Mouse (Mus musculus) lung, postnatal 0 days (tissue): ENCODE results near the gene Duox2. TPM values are rescaled to one million over a fixed set of nuclear protein-coding genes. Genes with fewer than 3 reads are reported as not detected.

Source experiments
- ATAC-seq: fragments of 200-750 bp; cut with Nextera tagmentation; 2 replicates; pipeline ENCODE4 v1.8.0; 2017; ENCODE audit warnings: moderate library complexity
- DNase-seq: peaks from one replicate; pipeline ENCODE4 v3.0.0-alpha.2; 2016; ENCODE audit warnings: low spot score
- H3K27ac ChIP-seq: fragments of 300-500 bp; sonication (generic); 2 replicates; pipeline ENCODE4 v1.5.1; 2014; ENCODE audit warnings: antibody characterized with exemption, mild to moderate bottlenecking, low read length, mixed read lengths
- H3K27me3 ChIP-seq: fragments of 300-500 bp; sonication (generic); replicated peaks from 2 replicates; pipeline ENCODE4 v1.6.1; 2014; ENCODE audit warnings: low read length, mixed read lengths; ENCODE audit not compliant: insufficient read depth
- H3K36me3 ChIP-seq: fragments of 300-500 bp; sonication (generic); 2 replicates; pipeline ENCODE4 v1.6.1; 2014; ENCODE audit warnings: low read length, mixed read lengths; ENCODE audit not compliant: insufficient read depth
- H3K4me1 ChIP-seq: fragments of 300-500 bp; sonication (generic); 2 replicates; pipeline ENCODE4 v1.6.1; 2014; ENCODE audit warnings: antibody characterized with exemption, low read depth, low read length, mixed read lengths; ENCODE audit not compliant: insufficient read depth
- H3K4me2 ChIP-seq: fragments of 300-500 bp; sonication (generic); replicated peaks from 2 replicates; pipeline ENCODE4 v1.6.1; 2014; ENCODE audit warnings: low read depth, mild to moderate bottlenecking, low read length, moderate library complexity, mixed read lengths
- H3K4me3 ChIP-seq: fragments of 300-500 bp; sonication (generic); 2 replicates; pipeline ENCODE4 v1.5.1; 2014; ENCODE audit warnings: low read depth, low read length
- H3K9ac ChIP-seq: fragments of 300-500 bp; sonication (generic); replicated peaks from 2 replicates; pipeline ENCODE4 v1.6.1; 2014; ENCODE audit warnings: low read depth, mild to moderate bottlenecking
- H3K9me3 ChIP-seq: fragments of 300-500 bp; sonication (generic); 2 replicates; pipeline ENCODE4 v1.6.1; 2016; ENCODE audit warnings: low read length, mixed read lengths
- CTCF ChIP-seq: IDR thresholded peaks from 2 replicates; pipeline ENCODE4 v1.5.1; 2016; ENCODE audit warnings: antibody characterized with exemption, mild to moderate bottlenecking
- EP300 ChIP-seq: IDR thresholded peaks from 2 replicates; pipeline ENCODE4 v1.6.1; 2016; ENCODE audit warnings: antibody characterized with exemption, mild to moderate bottlenecking, control low read depth
- WGBS: fragments of 180-500 bp; shearing (Covaris S2); extraction: QIAGEN DNeasy Blood & Tissue Kit; methylation state at CpG from one replicate; pipeline ENCODE4 v1.1.7; 2014; 5-methylcytosine and 5-hydroxymethylcytosine counted together
- polyA plus RNA-seq: library from polyadenylated mRNA; unstranded; fragments of >200 nt; fragmentation: Nextera tagmentation; extraction: Ambion mirVana; gene quantifications from 2 replicates; pipeline ENCODE4 v1.2.1, GENCODE M21; 2015

Gene Duox2
- polyA plus RNA-seq, 1 experiment from 2014 or later: 0.02 TPM

DNA sequence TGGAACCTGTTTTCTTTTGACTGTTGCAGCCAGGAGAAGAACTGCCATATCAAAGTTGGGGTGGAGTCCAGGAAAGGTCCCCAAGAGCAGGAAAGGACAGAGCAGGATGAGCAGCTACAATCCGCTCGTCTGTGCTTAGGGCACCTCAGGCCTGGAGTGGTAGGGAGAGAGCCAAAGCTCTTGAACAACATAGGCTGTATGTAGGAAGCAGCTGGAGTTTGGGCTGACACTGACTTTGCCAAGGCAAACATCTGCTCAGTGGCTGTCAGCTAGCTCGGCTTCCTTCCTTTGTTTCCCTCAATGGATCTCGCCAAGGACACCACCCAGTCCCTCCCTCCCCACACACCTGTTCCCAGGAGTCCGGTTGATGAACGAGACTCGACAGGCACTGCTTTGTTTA lies 12.1 kb downstream of the Duox2 start:
- DNase-seq: no peak

GRCm38 (mm10) chr2:122284091-122284490 lies 14.2 kb downstream of the Duox2 start:
- no peaks in the 10 kb centered on the region for H3K9me3 ChIP-seq
- no peak overlapping the region for H3K4me2 ChIP-seq
- ATAC-seq (no peak), DNase-seq (no peak)
- H3K4me3 ChIP-seq: no peak overlapping the region
- H3K4me1 ChIP-seq: no peaks in the 10 kb centered on the region
- no peak overlapping the region for H3K27ac ChIP-seq
- H3K36me3 ChIP-seq: no peaks in the 10 kb centered on the region
- no peak overlapping the region for H3K9ac ChIP-seq
- TF ChIP-seq EP300 (no peak), CTCF (no peak)
- 48% methylated on average over 9 of the region's 9 CpGs for WGBS
- H3K27me3 ChIP-seq: no peaks in the 10 kb centered on the region

More for the DNA sequence above, 12.1 kb downstream of the Duox2 start:
- WGBS: 29% methylated on average over 7 of the region's 7 CpGs
- Histone ChIP-seq H3K27ac (no peak overlapping the region), H3K9ac (no peak overlapping the region), H3K4me2 (no peak overlapping the region), H3K27me3 (no peaks in the 10 kb centered on the region), H3K36me3 (no peaks in the 10 kb centered on the region), H3K9me3 (no peaks in the 10 kb centered on the region), H3K4me3 (no peak overlapping the region), H3K4me1 (no peaks in the 10 kb centered on the region)
- TF ChIP-seq EP300: no peak
- no peak for TF ChIP-seq CTCF
- ATAC-seq: 0 out of 2 replicates have a peak, but pooled peaks have one; percentile 6

DNA sequence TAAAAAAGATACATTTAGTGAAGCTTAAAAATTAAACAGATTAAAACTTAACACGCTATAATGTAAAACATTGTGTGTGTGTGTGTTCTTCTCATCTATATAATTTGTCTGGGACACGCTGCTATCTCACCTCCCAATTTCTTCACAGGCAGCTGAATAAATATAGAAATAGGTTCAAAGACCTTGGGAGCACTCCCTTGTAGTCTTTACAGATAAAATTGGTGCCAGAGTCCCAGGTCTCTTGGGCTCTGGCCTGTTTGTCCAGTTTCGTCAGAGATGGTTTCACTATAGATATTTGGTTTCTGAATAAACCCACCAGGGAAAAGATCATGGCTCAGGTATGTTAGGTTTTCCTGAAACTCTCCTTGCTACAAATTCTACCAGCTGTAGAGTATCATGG lies 19.5 kb downstream of the Duox2 start:
- ATAC-seq: no peak
- Histone ChIP-seq H3K4me2 (no peak overlapping the region), H3K36me3 (no peaks in the 10 kb centered on the region), H3K27me3 (no peaks in the 10 kb centered on the region), H3K27ac (no peak overlapping the region), H3K4me3 (no peak overlapping the region), H3K9me3 (no peaks in the 10 kb centered on the region), H3K4me1 (no peaks in the 10 kb centered on the region), H3K9ac (no peak overlapping the region)
- DNase-seq: no peak
- WGBS: 64% methylated on average over 3 of the region's 3 CpGs
- no peak for TF ChIP-seq CTCF

DNA sequence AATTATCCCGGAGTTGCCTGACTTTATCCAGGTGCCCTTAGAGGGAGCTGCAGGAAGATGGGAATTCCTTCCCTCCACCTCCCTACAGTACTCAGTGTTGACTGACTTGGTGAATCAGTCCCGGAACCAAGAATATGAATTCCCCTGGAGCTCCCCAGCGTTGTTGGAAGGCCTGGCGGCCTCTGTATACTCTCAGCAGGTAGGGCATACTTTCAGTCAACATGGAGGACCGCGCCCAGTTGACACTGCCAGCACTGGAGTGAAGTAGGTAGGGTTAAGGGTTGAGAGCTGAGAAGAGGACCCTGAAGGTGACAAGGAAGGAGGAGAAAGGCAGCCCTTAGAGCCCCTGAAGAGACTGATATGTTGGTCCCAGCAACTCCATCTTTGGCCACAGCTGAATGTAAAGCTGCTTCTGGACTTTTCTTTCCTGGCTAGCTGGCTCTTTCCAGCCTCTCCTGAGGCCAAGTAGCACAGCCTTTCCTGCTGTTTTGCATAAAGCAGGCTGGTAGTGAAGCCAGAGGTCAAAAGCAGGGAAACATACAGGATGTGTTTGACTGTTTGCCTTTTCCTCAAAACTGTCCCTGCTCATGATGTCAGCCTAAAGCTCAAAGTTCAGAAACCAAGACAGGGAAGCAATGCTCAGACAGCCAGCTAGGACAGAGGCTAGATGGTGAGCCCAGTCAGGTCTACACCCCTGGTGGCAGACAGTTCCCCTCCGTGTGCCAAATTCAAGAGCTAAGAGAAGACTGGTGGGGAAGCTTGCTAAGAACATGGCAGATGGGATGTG lies 31.6 kb downstream of the Duox2 start:
- Histone ChIP-seq H3K4me1 (no peaks in the 10 kb centered on the region), H3K27ac (no peak overlapping the region), H3K9me3 (no peaks in the 10 kb centered on the region), H3K4me3 (no peak overlapping the region), H3K9ac (no peak overlapping the region), H3K27me3 (no peaks in the 10 kb centered on the region), H3K36me3 (no peaks in the 10 kb centered on the region), H3K4me2 (no peak overlapping the region)
- DNase-seq (peak; percentile 6), ATAC-seq (peak; percentile 23; the same call in 1 of the 2 replicates)
- 67% methylated on average over 7 of the region's 7 CpGs for WGBS
- no peak for TF ChIP-seq EP300
- no peak for TF ChIP-seq CTCF

DNA sequence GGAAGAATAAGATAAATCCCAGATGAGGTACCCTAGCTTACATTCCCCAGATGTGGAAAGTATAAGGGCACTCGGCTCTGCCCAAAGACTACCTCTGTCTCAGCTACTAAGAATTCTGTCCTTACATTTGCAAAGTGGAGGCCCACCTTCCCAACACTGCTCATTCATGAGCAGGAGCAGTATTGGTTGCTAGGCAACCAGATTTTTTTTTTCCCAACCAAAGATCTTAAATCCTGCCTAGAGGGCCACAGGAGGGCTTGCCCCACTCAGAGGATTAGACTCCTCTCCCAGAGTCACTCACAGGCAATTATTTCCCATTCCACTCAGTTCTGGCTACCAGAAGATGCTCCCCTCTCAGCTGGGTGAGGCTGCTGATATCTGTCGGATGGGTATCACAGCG lies 33.6 kb downstream of the Duox2 start:
- WGBS: 71% methylated on average over 3 of the region's 3 CpGs
- DNase-seq: no peak
- TF ChIP-seq CTCF: no peak
- no peak for TF ChIP-seq EP300

DNA sequence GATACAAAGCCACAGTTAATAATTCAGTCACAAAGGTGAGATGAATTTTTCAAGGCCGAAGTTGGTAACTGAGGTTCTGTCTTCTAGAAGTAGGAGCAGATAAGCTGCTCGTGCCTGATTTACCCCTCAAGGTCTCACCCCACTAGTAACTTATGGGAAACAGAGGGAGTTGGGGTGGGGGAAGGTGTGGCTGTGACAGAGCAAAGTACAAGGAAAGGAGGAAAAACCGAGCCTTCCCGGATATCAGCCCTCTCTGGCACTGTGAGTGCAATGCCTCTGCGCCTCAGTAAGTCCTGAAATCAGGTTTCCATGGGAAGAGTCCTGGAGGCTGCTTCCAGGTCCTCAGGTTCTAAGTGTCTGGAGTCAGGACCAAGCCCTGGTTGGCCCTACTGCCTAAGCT lies 37.5 kb downstream of the Duox2 start:
- ATAC-seq (no peak), DNase-seq (no peak)
- TF ChIP-seq CTCF (no peak), EP300 (no peak)
- Histone ChIP-seq H3K4me2 (no peak overlapping the region), H3K4me3 (no peak overlapping the region), H3K27ac (no peak overlapping the region), H3K4me1 (no peaks in the 10 kb centered on the region), H3K9ac (no peak overlapping the region), H3K9me3 (no peaks in the 10 kb centered on the region), H3K27me3 (no peaks in the 10 kb centered on the region), H3K36me3 (no peaks in the 10 kb centered on the region)
- 81% methylated on average over 5 of the region's 5 CpGs for WGBS

More for the DNA sequence above, 33.6 kb downstream of the Duox2 start:
- ATAC-seq: no peak
- Histone ChIP-seq H3K9me3 (no peaks in the 10 kb centered on the region), H3K4me1 (no peaks in the 10 kb centered on the region), H3K4me3 (no peak overlapping the region), H3K27me3 (no peaks in the 10 kb centered on the region), H3K27ac (no peak overlapping the region), H3K36me3 (no peaks in the 10 kb centered on the region), H3K9ac (no peak overlapping the region), H3K4me2 (no peak overlapping the region)
